Comparison of ENCODE assay signal across 11 mouse cellular contexts in genomic region chr5:66996124-66996523, GRCm38 (mm10).
DNase-seq lines count a peak whose midpoint lies in the region; ATAC-seq lines count a peak whose summit lies in the region.
"Had no signal": no experiment of that assay in that cellular context is flagged by ENCODE, and none has a peak within 500 bp of the region (broad histone marks: within the 10 kb centered on the region; RNA-seq: fewer than 3 reads in every experiment).

No protein-coding gene starts in this region.

- H3K27me3 ChIP-seq in hindbrain, embryonic 14.5 days (ENCODE audit: control insufficient read depth, insufficient read depth, low read length), result no peaks in the 10 kb centered on the region
- H3K27me3 ChIP-seq in hindbrain, embryonic 12.5 days, result no peaks in the 10 kb centered on the region
- no peaks in the 10 kb centered on the region for H3K27me3 ChIP-seq in limb, embryonic 15.5 days
- peaks cover 14% of the 10 kb centered on the region for H3K27me3 ChIP-seq in liver, embryonic 11.5 days (replicated peaks; ENCODE audit: control insufficient read depth, insufficient read depth, low read length)
- H3K27me3 ChIP-seq: forebrain, embryonic 13.5 days; limb, embryonic 13.5 days had no signal

- no peak overlapping the region; the same call in 1 of the 2 replicates for H3K9ac ChIP-seq in hindbrain, embryonic 14.5 days
- H3K9ac ChIP-seq in hindbrain, embryonic 12.5 days, result no peak overlapping the region
- no peak overlapping the region for H3K9ac ChIP-seq in limb, embryonic 15.5 days
- no peak overlapping the region for H3K9ac ChIP-seq in liver, embryonic 11.5 days (ENCODE audit: low read depth, low read length)

- DNase-seq in hindbrain, embryonic 14.5 days (ENCODE audit: low spot score), result no peak
- DNase-seq in R1 (ENCODE audit: low read depth, low spot score), result peak; percentile 17
- peak; percentile 80 for DNase-seq in embryo, embryonic 11 days
- no peak for DNase-seq in adrenal gland, postnatal 36 days
- no peak for DNase-seq in liver, embryonic 11.5 days (ENCODE audit: low spot score)

- ATAC-seq in hindbrain, embryonic 14.5 days (ENCODE audit: low FRiP score), result no peak
- ATAC-seq in hindbrain, embryonic 12.5 days (ENCODE audit: low FRiP score), result no peak
- no peak for ATAC-seq in limb, embryonic 15.5 days (ENCODE audit: insufficient number of reproducible peaks, low FRiP score, low TSS enrichment, low read depth)
- no peak for ATAC-seq in liver, embryonic 11.5 days (replicated peaks; ENCODE audit: low FRiP score)

- H3K4me1 ChIP-seq in hindbrain, embryonic 14.5 days (replicated peaks; ENCODE audit: control insufficient read depth, insufficient read depth, low read length), result 0 out of 2 replicates have a peak, but pooled peaks cover 5% of the 10 kb centered on the region
- H3K4me1 ChIP-seq in hindbrain, embryonic 12.5 days, result peaks cover 27% of the 10 kb centered on the region
- peaks cover 34% of the 10 kb centered on the region for H3K4me1 ChIP-seq in limb, embryonic 15.5 days
- H3K4me1 ChIP-seq in liver, embryonic 11.5 days (replicated peaks; ENCODE audit: control insufficient read depth, insufficient read depth, low read length), result no peaks in the 10 kb centered on the region; the same call in 1 of the 2 replicates

- H3K4me2 ChIP-seq in hindbrain, embryonic 14.5 days (replicated peaks), result no peak overlapping the region
- no peak overlapping the region for H3K4me2 ChIP-seq in hindbrain, embryonic 12.5 days (replicated peaks)
- no peak overlapping the region for H3K4me2 ChIP-seq in limb, embryonic 15.5 days
- H3K4me2 ChIP-seq in liver, embryonic 11.5 days, result no peak overlapping the region

- no peaks in the 10 kb centered on the region for H3K9me3 ChIP-seq in hindbrain, embryonic 14.5 days (ENCODE audit: control insufficient read depth, low read length)
- no peaks in the 10 kb centered on the region for H3K9me3 ChIP-seq in hindbrain, embryonic 12.5 days (replicated peaks)
- H3K9me3 ChIP-seq in limb, embryonic 15.5 days, result no peaks in the 10 kb centered on the region
- H3K9me3 ChIP-seq in liver, embryonic 11.5 days (ENCODE audit: control insufficient read depth, low read length), result no peaks in the 10 kb centered on the region
- H3K9me3 ChIP-seq: forebrain, embryonic 13.5 days; limb, embryonic 13.5 days had no signal

- WGBS in hindbrain, embryonic 14.5 days, result 25% methylated on average over 3 of the region's 3 CpGs
- 14% methylated on average over 3 of the region's 3 CpGs for WGBS in hindbrain, embryonic 12.5 days
- WGBS in limb, embryonic 15.5 days, result 16% methylated on average over 3 of the region's 3 CpGs
- WGBS in liver, embryonic 11.5 days, result 15% methylated on average over 3 of the region's 3 CpGs

- no peak overlapping the region for H3K4me3 ChIP-seq in hindbrain, embryonic 14.5 days (replicated peaks; ENCODE audit: low read length)
- no peak overlapping the region for H3K4me3 ChIP-seq in hindbrain, embryonic 12.5 days
- no peak overlapping the region for H3K4me3 ChIP-seq in limb, embryonic 15.5 days
- no peak overlapping the region for H3K4me3 ChIP-seq in liver, embryonic 11.5 days (ENCODE audit: low read depth, low read length)
- H3K4me3 ChIP-seq: heart, adult 2 months had no signal

- H3K36me3 ChIP-seq in hindbrain, embryonic 14.5 days (replicated peaks; ENCODE audit: control insufficient read depth, insufficient read depth), result 0 out of 2 replicates have a peak, but pooled peaks cover 5% of the 10 kb centered on the region
- H3K36me3 ChIP-seq in hindbrain, embryonic 12.5 days, result peaks cover 9% of the 10 kb centered on the region; the same call in 1 of the 2 replicates
- H3K36me3 ChIP-seq in limb, embryonic 15.5 days, result peaks cover 14% of the 10 kb centered on the region; the same call in 1 of the 2 replicates
- no peaks in the 10 kb centered on the region for H3K36me3 ChIP-seq in liver, embryonic 11.5 days (ENCODE audit: control insufficient read depth, insufficient read depth, low read length)
- H3K36me3 ChIP-seq: G1E had no signal

- peak overlapping the region; percentile 65; the same call in 1 of the 2 replicates for H3K27ac ChIP-seq in hindbrain, embryonic 14.5 days
- no peak overlapping the region; the same call in 1 of the 2 replicates for H3K27ac ChIP-seq in hindbrain, embryonic 12.5 days
- H3K27ac ChIP-seq in limb, embryonic 15.5 days, result 0 out of 2 replicates have a peak overlapping the region, but pooled peaks have one; percentile 43
- no peak overlapping the region for H3K27ac ChIP-seq in liver, embryonic 11.5 days (ENCODE audit: low read depth, low read length)
- H3K27ac ChIP-seq: heart, adult 2 months had no signal

Comparison
In these comparisons a context has a peak if more than half of its experiments do, and no peak if none do; other contexts are left out.
1. H3K27ac ChIP-seq: peak in hindbrain, embryonic 14.5 days (single experiment) and limb, embryonic 15.5 days (single experiment); none in hindbrain, embryonic 12.5 days (single experiment) and liver, embryonic 11.5 days (single experiment).
2. DNase-seq: peak in R1 (single experiment) and embryo, embryonic 11 days (single experiment); none in hindbrain, embryonic 14.5 days (single experiment), adrenal gland, postnatal 36 days (0 of 2) and liver, embryonic 11.5 days (single experiment).